Mouse (Mus musculus) gastrocnemius, adult 2 months (tissue): ENCODE data around the gene Spaca6. TPM values are rescaled to one million over a fixed set of nuclear protein-coding genes. Genes with fewer than 3 reads are reported as not detected.
"Not testable (repeated sequence)": the region's sequence is repeated elsewhere in the genome, so short reads cannot be mapped to it uniquely, and the experiment has no call there.

Experiments
- DNase-seq: peaks from one replicate; pipeline ENCODE4 v3.0.0; 2022
- H3K27ac ChIP-seq: fragments of 200-600 bp; 2 replicates; pipeline ENCODE4 v1.8.1; 2022; ENCODE audit warnings: mild to moderate bottlenecking
- H3K4me3 ChIP-seq: fragments of 200-600 bp; 2 replicates; pipeline ENCODE4 v1.8.1; 2022; ENCODE audit warnings: mild to moderate bottlenecking, moderate library complexity
- CTCF ChIP-seq: fragments of 200-600 bp; IDR thresholded peaks from 2 replicates; pipeline ENCODE4 v1.8.1; 2022; ENCODE audit warnings: antibody characterized with exemption, mild to moderate bottlenecking, moderate library complexity
- intact Hi-C: fragments of 180-260 bp; cut with DNase I; formaldehyde crosslinking; loops from one replicate; pipeline ENCODE4 v1.15.1; 2025
- total RNA-seq, 2 experiments: library from RNA; stranded (reverse); gene quantifications; 2 replicates each; pipeline ENCODE4 v1.2.3; 2021

Spaca6 gene
- total RNA-seq, 2 experiments from 2014 or later: 8.4 to 8.9 TPM

DNA sequence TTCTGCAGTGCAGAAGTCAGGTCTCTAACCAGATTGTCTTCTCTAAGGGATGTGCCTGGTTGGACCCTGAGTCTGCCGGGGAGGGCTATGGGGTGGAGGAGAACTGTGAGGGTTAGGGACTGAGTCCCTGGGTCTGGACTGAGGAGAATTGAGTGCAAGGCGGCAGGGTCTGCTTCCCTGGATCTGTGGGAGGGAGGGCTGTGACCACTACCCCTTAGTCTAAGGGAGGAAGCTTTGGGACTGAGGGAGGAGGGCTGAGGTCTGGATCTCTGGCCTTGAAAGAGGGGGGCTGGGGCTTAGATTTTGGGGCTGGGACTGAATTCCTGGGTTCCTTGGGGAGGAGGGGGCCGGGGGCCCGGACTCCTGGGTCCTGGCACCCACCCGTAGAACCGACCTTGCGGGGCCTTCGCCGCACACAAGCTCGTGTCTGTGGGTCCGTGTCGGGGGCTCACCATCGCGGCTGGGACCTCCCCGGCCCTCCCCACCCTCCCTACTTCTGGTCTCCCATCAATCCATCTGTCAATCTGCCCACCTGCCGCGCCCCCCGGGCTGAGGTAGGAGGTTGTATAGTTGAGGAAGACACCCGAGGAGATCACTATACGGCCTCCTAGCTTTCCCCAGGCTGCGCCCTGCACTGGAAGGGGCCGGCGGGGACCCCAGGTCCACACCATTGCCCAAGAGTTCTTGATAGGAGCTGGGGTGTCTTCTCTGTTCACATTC lies 3.0 kb downstream of the Spaca6 start:
- H3K4me3 ChIP-seq: peak overlapping the region; percentile 94
- TF ChIP-seq CTCF: no peak
- H3K27ac ChIP-seq: peak overlapping the region; percentile 96
- intact Hi-C loops: loop anchor here (5.0 to 10.0 kb wide), 3 partner anchors 43 to 765 kb away; partner anchors contain the start of genes Riok2 and Zfp960
- DNase-seq: no peak

- DNase-seq: no peak
- peak overlapping the region; percentile 94; the same call in 1 of the 2 replicates for H3K4me3 ChIP-seq
- peak overlapping the region; percentile 12; the same call in 1 of the 2 replicates for H3K27ac ChIP-seq
- intact Hi-C loops: loop anchor here (10.0 kb wide), 2 partner anchors 456 to 766 kb away; partner anchors contain the start of genes Riok2 and Zfp960
- no peak for TF ChIP-seq CTCF
Measured at GRCm38 (mm10) chr17:17830731-17831130, 3.8 kb downstream of the Spaca6 start.

- intact Hi-C loops: loop anchor here (5.0 to 10.0 kb wide), 3 partner anchors 62 to 770 kb away; partner anchors contain the start of genes Riok2 and Zfp960
- H3K4me3 ChIP-seq: no peak overlapping the region
- no peak for TF ChIP-seq CTCF
- no peak overlapping the region for H3K27ac ChIP-seq
- no peak for DNase-seq
Measured at GRCm38 (mm10) chr17:17834896-17835295, 7.9 kb downstream of the Spaca6 start.

DNA sequence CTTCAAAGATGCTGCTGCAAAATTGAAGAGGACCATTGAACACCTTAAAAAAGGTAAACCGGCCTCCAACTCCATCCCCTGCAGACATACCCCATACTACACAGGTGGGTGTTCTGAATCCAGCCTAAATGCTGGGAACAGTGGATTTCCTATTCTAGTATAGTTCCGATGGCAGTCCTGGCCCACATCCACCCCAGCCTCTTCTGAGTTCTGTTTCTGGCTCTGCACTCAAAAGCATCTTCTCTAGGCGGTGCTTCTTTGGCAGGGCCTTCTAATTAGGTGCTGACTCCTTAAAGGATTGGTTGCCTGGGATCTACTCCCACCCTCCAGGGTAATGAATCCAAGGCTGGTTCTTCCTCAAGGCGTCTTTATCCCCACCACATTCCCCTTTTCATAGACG lies 9.1 kb downstream of the Spaca6 start:
- Histone ChIP-seq H3K4me3 (no peak overlapping the region), H3K27ac (no peak overlapping the region; the same call in 1 of the 2 replicates)
- no peak for TF ChIP-seq CTCF
- intact Hi-C loops: loop anchor here (5.0 to 10.0 kb wide), 3 partner anchors 61 to 771 kb away; partner anchors contain the start of genes Riok2 and Zfp960
- no peak for DNase-seq

- peak; percentile 53 for DNase-seq
- Histone ChIP-seq H3K27ac (peak overlapping the region; percentile 96), H3K4me3 (peak overlapping the region; percentile 83)
- no peak for TF ChIP-seq CTCF
- intact Hi-C loops: loop anchor here (5.0 to 10.0 kb wide), 3 partner anchors 60 to 773 kb away; partner anchors contain the start of genes Riok2 and Zfp960
Measured at GRCm38 (mm10) chr17:17837426-17837825, 10.5 kb downstream of the Spaca6 start.

- TF ChIP-seq CTCF: peak; percentile 87
- intact Hi-C loops: loop anchor here (1.0 to 10.0 kb wide), 5 partner anchors 12 to 773 kb away; partner anchors contain the start of genes Riok2 and Zfp960
- Histone ChIP-seq H3K4me3 (peak overlapping the region; percentile 83), H3K27ac (peak overlapping the region; percentile 96)
- peak; percentile 97 for DNase-seq
Measured at GRCm38 (mm10) chr17:17837919-17838701, 11.2 kb downstream of the Spaca6 start.

DNA sequence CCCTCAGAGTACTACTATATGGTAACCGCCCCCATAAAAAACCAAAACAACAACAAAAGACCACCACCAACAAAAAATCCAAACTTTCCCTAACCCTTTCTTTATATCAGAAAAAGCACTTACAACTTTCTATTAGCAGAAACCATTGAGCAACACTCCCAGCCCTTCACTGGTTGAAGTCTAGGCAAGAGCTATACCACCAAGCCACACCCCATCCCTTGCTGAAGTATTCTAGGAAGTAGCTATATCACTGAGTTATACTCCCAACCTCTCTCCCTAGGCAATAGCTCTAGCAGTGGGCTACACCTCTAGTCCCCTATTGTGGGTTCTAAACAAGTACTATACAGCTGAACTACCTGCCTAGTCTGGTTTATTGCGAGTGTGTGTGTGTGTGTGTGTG lies 12.3 kb downstream of the Spaca6 start:
- intact Hi-C loops: loop anchor here (2.0 to 10.0 kb wide), 4 partner anchors 58 to 774 kb away; partner anchors contain the start of genes Riok2 and Zfp960
- Histone ChIP-seq H3K4me3 (peak overlapping the region; percentile 83), H3K27ac (no peak overlapping the region)
- TF ChIP-seq CTCF: no peak
- DNase-seq: no peak

GRCm38 (mm10) chr17:17840796-17841195 lies 13.8 kb downstream of the Spaca6 start:
- no peak overlapping the region for H3K27ac ChIP-seq
- no peak for DNase-seq
- no peak for TF ChIP-seq CTCF
- H3K4me3 ChIP-seq: no peak overlapping the region
- intact Hi-C loops: no loop called here

DNA sequence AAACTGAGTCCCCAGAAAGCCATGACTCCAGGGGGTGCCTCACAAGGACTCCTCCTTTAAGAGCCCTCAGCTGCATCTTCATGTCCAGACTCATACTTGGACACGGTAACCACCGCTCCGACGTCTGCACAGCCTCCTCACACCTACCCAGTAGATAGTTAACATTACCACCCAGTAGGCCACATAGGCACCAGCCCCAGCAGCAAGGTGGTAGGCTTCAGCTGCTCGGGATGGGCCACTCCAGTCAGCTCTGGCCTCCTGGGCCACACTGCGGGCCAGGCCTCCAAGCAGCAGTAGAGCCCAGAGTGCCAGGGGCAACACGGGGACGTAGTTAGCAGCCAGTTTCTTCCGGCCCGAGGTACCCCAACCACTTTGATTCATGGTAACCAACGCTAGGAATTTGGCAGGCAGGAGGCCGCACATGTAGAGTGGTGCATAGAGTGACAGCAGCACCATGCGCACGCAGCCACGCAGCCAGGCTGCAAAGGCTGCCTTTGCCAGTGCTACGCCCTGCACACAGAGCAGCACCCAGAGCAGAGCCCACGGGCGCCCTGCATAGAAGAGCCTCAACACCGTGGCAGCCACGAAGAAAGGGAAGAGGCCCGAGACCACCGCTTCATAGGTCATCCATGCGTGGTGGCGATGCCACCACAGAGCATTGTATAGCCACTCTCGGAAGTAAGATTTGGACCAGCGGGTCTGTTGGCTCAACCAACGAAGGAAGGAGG lies 16.7 kb downstream of the Spaca6 start:
- H3K27ac ChIP-seq: no peak overlapping the region
- no peak for DNase-seq
- intact Hi-C loops: no loop called here
- TF ChIP-seq CTCF: no peak
- no peak overlapping the region for H3K4me3 ChIP-seq

- DNase-seq, H3K27ac ChIP-seq, intact Hi-C loops, H3K4me3 ChIP-seq: not testable (repeated sequence)
Measured at GRCm38 (mm10) chr17:17844606-17845005, 17.6 kb downstream of the Spaca6 start.

DNA sequence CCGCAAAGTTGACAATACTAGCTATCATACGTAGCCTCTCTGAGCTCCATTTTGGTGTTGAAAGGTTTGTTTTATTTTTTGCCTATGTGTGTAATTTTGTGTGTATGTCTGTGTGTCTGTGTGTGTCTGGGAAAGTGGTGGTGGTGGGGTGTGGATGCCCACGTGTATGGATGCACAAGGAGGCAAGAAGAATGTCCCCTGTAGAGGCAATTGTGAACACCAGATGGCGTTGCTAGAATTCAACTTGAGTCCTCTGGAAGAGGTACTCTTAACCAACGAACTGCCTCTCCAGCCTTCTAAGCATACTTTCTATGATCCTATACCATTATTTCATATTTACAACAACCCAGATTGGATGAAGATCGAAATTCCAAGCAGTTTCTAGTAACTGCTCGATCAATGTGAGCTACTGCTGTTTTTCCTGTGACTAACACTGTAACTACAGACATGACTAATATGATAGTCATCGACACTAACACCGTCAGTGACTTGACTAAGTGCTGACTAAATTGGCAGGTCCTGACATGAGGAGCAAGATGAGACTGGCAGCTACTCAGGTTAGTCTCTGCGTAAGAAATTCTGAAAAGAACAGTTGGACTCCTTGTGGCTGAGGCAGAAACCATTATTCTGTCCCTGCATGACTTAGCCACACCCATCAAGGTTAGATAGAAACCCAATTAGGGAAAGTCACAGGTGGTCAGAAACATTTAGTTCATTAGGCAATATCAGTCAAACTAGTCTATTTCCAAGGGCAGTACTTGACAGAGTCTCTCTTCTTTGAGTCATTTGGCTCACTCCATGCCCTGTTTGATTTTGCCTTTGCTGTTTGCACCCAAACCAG lies 18.4 kb downstream of the Spaca6 start:
- no peak overlapping the region for H3K27ac ChIP-seq
- TF ChIP-seq CTCF: peak; percentile 47
- intact Hi-C loops: no loop called here
- H3K4me3 ChIP-seq: no peak overlapping the region
- DNase-seq: no peak

DNA sequence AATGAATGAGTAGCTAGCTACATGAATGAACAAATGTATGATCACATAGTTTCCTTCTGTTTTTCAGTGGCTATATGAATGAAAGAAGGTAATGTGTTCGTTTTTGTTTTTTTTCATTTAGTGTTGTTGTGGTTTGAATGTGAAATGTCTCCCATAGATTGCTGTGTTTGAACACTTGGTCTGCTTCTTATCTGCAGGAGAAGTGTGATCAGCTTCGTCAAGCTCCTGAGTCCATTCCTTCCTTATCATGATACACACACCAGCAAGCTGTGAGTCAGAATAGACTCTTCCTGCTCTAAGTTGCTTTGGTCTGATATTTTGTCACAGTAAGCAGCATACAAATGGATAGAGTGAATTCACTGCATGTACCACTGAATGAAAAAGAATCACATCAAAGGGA lies 22.0 kb downstream of the Spaca6 start:
- H3K27ac ChIP-seq: no peak overlapping the region
- no peak for DNase-seq
- TF ChIP-seq CTCF: no peak
- intact Hi-C loops: no loop called here
- H3K4me3 ChIP-seq: no peak overlapping the region
